Mouse (Mus musculus): Measurements from ENCODE around the gene Atox1. TPM values are rescaled to one million over a fixed set of nuclear protein-coding genes. Genes with fewer than 3 reads are reported as not detected.

Atox1 gene
- polyA plus RNA-seq, 1 experiment from 2014 or later, result 413 TPM

- peak overlapping the region; percentile 33 for H3K27ac ChIP-seq (ENCODE audit: low read length)
- no peak overlapping the region for H3K4me2 ChIP-seq (ENCODE audit: low read depth, low read length)
- peaks cover 2% of the 10 kb centered on the region; the same call in 1 of the 2 replicates for H3K4me1 ChIP-seq (ENCODE audit: control insufficient read depth, insufficient read depth, low read length)
- H3K9ac ChIP-seq (ENCODE audit: low read depth, low read length), result no peak overlapping the region
- H3K9me3 ChIP-seq (ENCODE audit: control insufficient read depth, low read length), result no peaks in the 10 kb centered on the region
- 84% methylated on average over 2 of the region's 2 CpGs for WGBS
- H3K27me3 ChIP-seq (replicated peaks; ENCODE audit: control insufficient read depth, insufficient read depth, low read length), result no peaks in the 10 kb centered on the region
- ATAC-seq, result no peak
- peaks cover 17% of the 10 kb centered on the region; the same call in 1 of the 2 replicates for H3K36me3 ChIP-seq (ENCODE audit: control insufficient read depth, insufficient read depth, low read length)
- no peak overlapping the region for H3K4me3 ChIP-seq (ENCODE audit: low read length)
These were observed 64.0 kb downstream of the Atox1 start for GRCm38 (mm10) chr11:55397036-55397435.

Small RNA genes lying within 50 kb of the gene (microRNA-seq; reads per million reads assigned to microRNA genes)
- gene Mir7652, result not detected

Other genes with a start within 250 kb of the Atox1 start
- gene Fat2, start 124.7 kb downstream of the Atox1 start, polyA plus RNA-seq (2015; fragmentation: Nextera tagmentation; extraction: Ambion mirVana), result 0.04 and 0.05 TPM in 2 replicates
- gene Sparc, start 38.1 kb downstream of the Atox1 start, polyA plus RNA-seq (2015; fragmentation: Nextera tagmentation; extraction: Ambion mirVana), result 1,500 and 1,563 TPM in 2 replicates
- gene G3bp1, start 8.4 kb upstream of the Atox1 start, polyA plus RNA-seq (2015; fragmentation: Nextera tagmentation; extraction: Ambion mirVana), result 137 and 153 TPM in 2 replicates
- gene Glra1, start 147.0 kb upstream of the Atox1 start, polyA plus RNA-seq (2015; fragmentation: Nextera tagmentation; extraction: Ambion mirVana), result not detected in 2 replicates

Measured in intestine, embryonic 16.5 days (tissue).